Mouse (Mus musculus): Measurements from ENCODE around the gene Ebf4. TPM values are rescaled to one million over a fixed set of nuclear protein-coding genes. Genes with fewer than 3 reads are reported as not detected.
A peak's percentile ranks its signal among the peaks of the same experiment; 100 is the strongest.

Gene Ebf4
- under 1 TPM; 0.26 to 0.47 TPM for total RNA-seq (2021)
- long read RNA-seq, experiment 1: 0 reads
- long read RNA-seq, experiment 2: 0 reads

GRCm38 (mm10) chr2:130294936-130295277 lies at the start of gene Ebf4:
Gene Ebf4, plus strand, starts transcription at chr2:130295169.
- intact Hi-C loops (cut with DNase I): loop anchor here (5.0 kb wide), 1 partner anchor 67 kb away; no protein-coding TSS in a partner anchor
- DNase-seq: peak; percentile 74
- peak within 1 kb of the TSS; percentile 58 for H3K27ac ChIP-seq
- no peak for TF ChIP-seq CTCF (IDR thresholded peaks at IDR 0.05)
- H3K4me3 ChIP-seq: peak within 1 kb of the TSS; percentile 81

GRCm38 (mm10) chr2:130246912-130247311 lies 48.1 kb upstream of the Ebf4 start:
- Histone ChIP-seq H3K27ac (no peak overlapping the region), H3K4me3 (no peak overlapping the region)
- intact Hi-C loops (cut with DNase I): loop anchor here (5.0 to 10.0 kb wide), 2 partner anchors 180 to 342 kb away; no protein-coding TSS in a partner anchor
- DNase-seq: no peak
- TF ChIP-seq CTCF (IDR thresholded peaks at IDR 0.05): peak; percentile 69

GRCm38 (mm10) chr2:130248226-130248625 lies 46.7 kb upstream of the Ebf4 start:
- intact Hi-C loops (cut with DNase I): loop anchor here (5.0 to 10.0 kb wide), 2 partner anchors 181 to 343 kb away; no protein-coding TSS in a partner anchor

GRCm38 (mm10) chr2:130256762-130257161 lies 38.2 kb upstream of the Ebf4 start:
- no peak for DNase-seq
- H3K4me3 ChIP-seq: no peak overlapping the region

More at GRCm38 (mm10) chr2:130248226-130248625, 46.7 kb upstream of the Ebf4 start:
- no peak for TF ChIP-seq CTCF (IDR thresholded peaks at IDR 0.05)
- H3K27ac ChIP-seq: no peak overlapping the region
- no peak overlapping the region for H3K4me3 ChIP-seq
- no peak for DNase-seq

GRCm38 (mm10) chr2:130260822-130261221 lies 34.1 kb upstream of the Ebf4 start:
- no peak for DNase-seq
- no peak for TF ChIP-seq CTCF (IDR thresholded peaks at IDR 0.05)
- Histone ChIP-seq H3K4me3 (no peak overlapping the region), H3K27ac (no peak overlapping the region)
- intact Hi-C loops (cut with DNase I): no loop called here

More at GRCm38 (mm10) chr2:130256762-130257161, 38.2 kb upstream of the Ebf4 start:
- TF ChIP-seq CTCF (IDR thresholded peaks at IDR 0.05): no peak
- no peak overlapping the region for H3K27ac ChIP-seq
- intact Hi-C loops (cut with DNase I): no loop called here

GRCm38 (mm10) chr2:130261914-130262313 lies 33.1 kb upstream of the Ebf4 start:
- Histone ChIP-seq H3K4me3 (no peak overlapping the region), H3K27ac (no peak overlapping the region)
- intact Hi-C loops (cut with DNase I): no loop called here
- no peak for DNase-seq
- no peak for TF ChIP-seq CTCF (IDR thresholded peaks at IDR 0.05)

GRCm38 (mm10) chr2:130262398-130262797 lies 32.6 kb upstream of the Ebf4 start:
- intact Hi-C loops (cut with DNase I): no loop called here
- Histone ChIP-seq H3K4me3 (no peak overlapping the region), H3K27ac (no peak overlapping the region)
- DNase-seq: no peak
- no peak for TF ChIP-seq CTCF (IDR thresholded peaks at IDR 0.05)

GRCm38 (mm10) chr2:130265520-130265919 lies 29.4 kb upstream of the Ebf4 start:
- TF ChIP-seq CTCF (IDR thresholded peaks at IDR 0.05): no peak
- no peak for DNase-seq
- no peak overlapping the region for H3K27ac ChIP-seq
- intact Hi-C loops (cut with DNase I): no loop called here
- no peak overlapping the region for H3K4me3 ChIP-seq

GRCm38 (mm10) chr2:130268074-130268473 lies 26.9 kb upstream of the Ebf4 start:
- intact Hi-C loops (cut with DNase I): no loop called here
- TF ChIP-seq CTCF (IDR thresholded peaks at IDR 0.05): peak; percentile 12; the same call in 1 of the 2 replicates

GRCm38 (mm10) chr2:130273732-130274131 lies 21.2 kb upstream of the Ebf4 start:
- DNase-seq: peak; percentile 44
- no peak for TF ChIP-seq CTCF (IDR thresholded peaks at IDR 0.05)
- intact Hi-C loops (cut with DNase I): loop anchor here (1.0 to 10.0 kb wide), 3 partner anchors 11 to 469 kb away; partner anchors contain the start of genes Idh3b and Stk35
- Histone ChIP-seq H3K4me3 (peak overlapping the region; percentile 93), H3K27ac (peak overlapping the region; percentile 95)

More at GRCm38 (mm10) chr2:130268074-130268473, 26.9 kb upstream of the Ebf4 start:
- Histone ChIP-seq H3K27ac (no peak overlapping the region), H3K4me3 (no peak overlapping the region)
- DNase-seq: no peak

- DNase-seq: peak; percentile 99
- H3K4me3 ChIP-seq: peak within 1 kb of the TSS; percentile 93
- intact Hi-C loops (cut with DNase I): loop anchor here (1.0 to 10.0 kb wide), 3 partner anchors 10 to 470 kb away; partner anchors contain the start of genes Idh3b and Stk35
- TF ChIP-seq CTCF (IDR thresholded peaks at IDR 0.05): peak; percentile 40
- H3K27ac ChIP-seq: peak within 1 kb of the TSS; percentile 95
Observed at GRCm38 (mm10) chr2:130274149-130274861, 20.7 kb upstream of the Ebf4 start, which contains the start of gene Nop56. Gene Nop56, plus strand, starts transcription at chr2:130274430.

- DNase-seq: no peak
Observed at GRCm38 (mm10) chr2:130274862-130275261, 20.1 kb upstream of the Ebf4 start.

GRCm38 (mm10) chr2:130275649-130276048 lies 19.3 kb upstream of the Ebf4 start:
- TF ChIP-seq CTCF (IDR thresholded peaks at IDR 0.05): peak; percentile 61
- intact Hi-C loops (cut with DNase I): loop anchor here (10.0 kb wide), 1 partner anchor 471 kb away; the partner anchor contains the start of gene Stk35
- Histone ChIP-seq H3K4me3 (peak overlapping the region; percentile 93), H3K27ac (no peak overlapping the region)
- peak; percentile 50 for DNase-seq

More at GRCm38 (mm10) chr2:130274862-130275261, 20.1 kb upstream of the Ebf4 start:
- peak overlapping the region; percentile 95 for H3K27ac ChIP-seq
- intact Hi-C loops (cut with DNase I): loop anchor here (1.0 to 10.0 kb wide), 3 partner anchors 9 to 470 kb away; partner anchors contain the start of genes Idh3b and Stk35
- H3K4me3 ChIP-seq: peak overlapping the region; percentile 93
- TF ChIP-seq CTCF (IDR thresholded peaks at IDR 0.05): no peak

All from gastrocnemius, adult 2 months (tissue).